Mouse (Mus musculus): Measurements from ENCODE around the gene Fstl5.
"Not testable (repeated sequence)": the region's sequence is repeated elsewhere in the genome, so short reads cannot be mapped to it uniquely, and the experiment has no call there.

Fstl5 gene

DNA sequence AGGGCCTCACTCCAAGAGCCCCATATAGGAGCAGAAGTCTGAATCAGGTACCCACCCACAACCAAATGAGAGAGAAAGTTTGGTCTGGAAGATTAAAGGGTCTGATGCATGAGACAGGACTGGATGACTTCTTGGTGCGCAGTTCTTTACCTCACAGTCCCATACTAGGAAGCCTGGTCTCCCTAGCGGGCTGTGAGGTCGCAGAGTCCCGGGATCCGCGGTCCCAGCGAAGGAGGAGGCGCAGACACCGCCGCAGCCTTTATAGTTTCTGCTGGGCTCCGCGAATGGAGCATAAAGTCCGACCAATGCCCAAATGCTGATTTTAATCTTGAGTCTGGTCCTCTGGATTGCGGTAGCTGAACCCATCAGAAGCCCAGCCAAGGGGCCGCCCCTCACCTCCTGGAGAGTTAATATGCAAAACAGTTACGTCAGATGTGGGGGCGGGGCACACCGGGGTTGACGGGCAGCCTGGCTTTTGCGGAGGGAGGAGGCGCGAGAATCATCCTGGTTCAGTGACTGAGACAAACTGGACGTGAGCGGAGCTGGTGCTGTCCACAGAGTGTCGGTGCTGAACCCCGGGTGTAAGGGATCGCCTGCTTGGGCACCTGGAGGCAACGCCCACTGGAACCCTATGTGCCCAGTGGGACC, at the start of gene Fstl5:
TSS of gene Fstl5 (plus strand) at position 211 of the 648 bp plus-strand sequence.
- peak; percentile 13 for DNase-seq (ENCODE audit: low read depth, low spot score)

DNA sequence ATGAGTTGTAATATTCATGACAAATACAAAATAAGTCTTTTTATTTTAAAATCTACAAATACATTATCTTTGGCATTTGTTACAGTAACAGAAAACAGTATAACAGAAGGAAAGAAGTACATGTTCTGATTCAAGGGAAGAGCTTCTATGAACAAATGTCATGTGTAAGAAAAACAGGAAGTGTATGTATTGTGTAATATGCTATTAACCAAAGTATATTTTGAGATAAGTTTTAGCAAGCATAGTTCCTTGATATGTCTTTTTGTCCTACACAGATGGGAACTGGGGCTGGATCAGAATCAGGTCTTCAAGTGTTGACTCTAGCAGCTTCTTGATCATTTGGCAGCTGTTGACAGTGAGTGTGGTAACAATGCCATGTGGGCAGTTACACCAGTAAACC, 48.5 kb upstream of the Fstl5 start:
- DNase-seq (ENCODE audit: low read depth, low spot score), result no peak

DNA sequence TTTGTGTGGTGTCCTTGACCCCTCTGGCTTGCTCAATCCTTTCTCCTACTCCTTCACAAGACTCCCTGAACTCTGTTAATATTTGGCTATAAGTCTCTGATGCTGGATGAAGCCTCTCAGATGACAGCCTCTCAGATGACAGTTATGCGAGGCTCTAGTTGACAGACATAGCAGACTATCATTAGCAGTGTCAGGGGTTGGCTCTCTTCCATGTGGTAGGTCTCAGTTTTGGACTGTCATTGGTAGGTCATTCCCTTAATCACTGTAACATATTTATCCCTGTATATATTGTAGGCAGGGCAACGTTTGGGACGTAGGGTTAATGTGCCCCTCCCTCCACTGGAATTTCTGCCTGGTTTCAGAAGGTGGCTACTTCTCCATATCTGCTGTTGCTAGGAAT, 22.9 kb upstream of the Fstl5 start:
- no peak for DNase-seq (ENCODE audit: low read depth, low spot score)

DNA sequence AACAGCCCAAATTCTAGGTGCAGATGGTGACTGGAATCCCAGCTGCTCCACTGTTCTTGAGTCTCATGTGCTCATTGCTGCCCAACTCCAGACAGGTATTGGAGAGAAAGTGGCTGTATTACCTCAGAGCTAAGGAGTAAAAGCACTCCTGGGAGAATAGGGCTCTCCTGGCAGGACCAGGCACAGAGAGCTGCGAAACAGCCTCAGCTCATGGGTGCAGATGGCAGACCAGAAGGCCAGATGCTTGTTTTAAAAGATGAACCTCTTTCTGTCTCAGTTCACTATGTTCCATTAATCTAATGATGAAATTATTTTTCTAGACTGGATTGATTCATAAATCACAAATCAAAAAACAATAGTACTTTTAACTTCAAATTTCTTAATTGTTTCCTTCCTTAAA, 12.1 kb upstream of the Fstl5 start:
- no peak for DNase-seq (ENCODE audit: low read depth, low spot score)

DNA sequence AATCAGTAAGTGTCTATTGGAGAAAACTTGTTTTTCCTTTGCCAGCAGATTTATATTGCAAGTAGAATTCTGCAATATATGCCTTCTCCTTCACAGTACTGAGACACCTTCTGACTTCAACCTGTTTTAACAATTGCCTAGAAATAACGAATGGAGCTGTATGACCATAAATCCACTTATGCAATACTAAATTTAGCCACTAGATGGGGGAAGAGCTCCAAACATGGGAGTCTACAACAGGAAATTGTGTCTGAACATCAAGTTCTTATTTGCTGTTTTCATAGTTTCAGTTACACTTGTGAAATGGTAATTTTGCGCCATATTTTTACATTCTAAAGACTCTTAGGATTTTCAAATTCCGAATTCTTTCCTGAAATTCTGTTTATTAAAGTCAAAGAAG, 6.2 kb upstream of the Fstl5 start:
- DNase-seq (ENCODE audit: low read depth, low spot score), result peak; percentile 75

DNA sequence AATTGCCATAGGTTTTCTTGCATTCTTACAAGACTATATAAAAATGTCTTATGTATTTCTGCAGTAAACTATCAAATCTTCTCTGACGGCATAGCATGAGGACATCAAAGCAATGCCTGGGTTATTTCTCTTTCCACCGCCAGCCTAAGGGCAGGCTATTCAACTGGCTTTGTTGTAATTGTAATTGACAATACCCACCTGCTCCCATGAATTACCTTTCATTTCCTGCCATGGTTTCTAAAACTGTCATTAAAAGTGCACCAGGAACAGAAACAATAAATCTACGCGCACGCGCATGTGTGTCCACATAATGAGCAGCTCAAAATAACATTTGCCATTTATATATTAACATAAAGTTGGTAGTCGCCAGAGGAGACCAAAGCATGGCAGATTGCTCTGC, 1.2 kb upstream of the Fstl5 start:
- DNase-seq (ENCODE audit: low read depth, low spot score), result no peak

DNA sequence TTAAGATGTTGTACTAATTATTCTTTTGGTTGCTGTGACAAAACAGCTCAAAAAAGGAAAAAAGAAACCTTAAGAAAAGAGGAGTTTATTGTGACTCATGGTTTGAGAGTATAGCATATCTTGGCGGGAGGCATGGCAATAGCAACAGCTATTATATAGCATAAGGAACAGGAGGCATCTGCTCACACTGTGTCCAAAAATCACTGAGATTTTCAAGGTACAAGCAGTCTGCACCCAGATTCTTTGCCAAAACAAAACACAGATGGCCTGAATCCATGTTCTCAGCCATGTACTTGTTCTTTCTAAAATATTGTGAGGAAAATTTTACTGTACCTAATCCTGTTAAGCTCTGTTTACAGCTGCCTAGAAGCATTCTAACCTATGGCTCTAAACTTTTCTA, 66.4 kb downstream of the Fstl5 start:
- DNase-seq (ENCODE audit: low read depth, low spot score), result no peak

DNA sequence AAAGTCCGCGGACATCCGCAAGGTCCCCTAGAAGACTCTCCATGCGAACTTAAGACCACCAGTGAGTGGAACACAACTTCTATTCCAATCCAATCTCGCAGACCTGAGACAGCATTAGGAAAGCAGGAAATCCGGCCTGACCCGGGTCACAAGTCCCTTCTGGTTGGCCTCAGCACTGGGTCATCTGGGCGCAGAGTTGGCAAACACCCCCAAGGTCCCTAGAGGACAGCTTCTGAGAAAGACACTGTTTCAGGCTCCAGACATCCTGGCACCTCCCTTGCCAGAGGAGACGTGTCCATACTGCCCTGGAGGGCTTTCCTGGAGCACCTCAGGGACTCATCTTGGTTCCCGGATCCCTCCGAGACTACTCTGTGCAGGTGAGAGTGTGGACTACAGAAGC, 73.8 kb downstream of the Fstl5 start:
- DNase-seq (ENCODE audit: low read depth, low spot score), result no peak

DNA sequence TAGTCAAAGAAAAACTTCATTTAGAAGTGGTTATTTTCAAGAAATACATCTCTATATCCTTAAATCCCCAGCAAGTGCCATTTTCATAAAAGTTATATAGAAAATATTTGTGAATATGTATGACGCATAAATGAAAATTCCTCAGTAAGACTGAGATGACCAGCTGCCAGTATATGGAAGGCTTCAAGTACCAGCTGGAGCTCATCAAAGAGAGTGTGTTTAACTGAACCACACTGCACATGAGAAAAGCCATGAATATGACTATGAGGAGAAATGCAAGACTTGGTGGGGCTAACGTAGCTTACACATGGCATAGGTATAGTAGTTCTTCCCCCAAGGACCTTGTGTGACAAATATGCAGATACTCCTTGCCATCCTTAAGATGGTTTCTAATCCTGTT, 164.8 kb downstream of the Fstl5 start:
- no peak for DNase-seq (ENCODE audit: low read depth, low spot score)

DNA sequence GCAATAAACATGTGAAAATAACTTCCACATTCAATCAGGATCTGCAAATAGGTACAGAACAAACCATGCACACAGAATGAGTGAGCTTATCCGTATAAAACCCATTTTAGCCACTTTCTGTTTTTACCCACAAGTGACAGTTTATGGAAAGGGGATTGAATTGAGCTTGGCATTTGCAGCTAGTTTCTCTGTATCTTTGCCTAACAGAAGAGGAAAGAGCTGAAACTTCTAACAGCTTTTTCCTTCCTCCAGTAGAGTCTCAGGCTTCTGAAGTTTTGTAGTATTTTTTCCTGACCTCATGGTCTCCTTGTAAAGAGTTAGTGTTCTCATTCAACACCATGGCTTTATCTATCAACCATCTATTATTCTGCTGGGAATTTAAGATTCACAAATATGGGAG, 177.3 kb downstream of the Fstl5 start:
- DNase-seq (ENCODE audit: low read depth, low spot score), result no peak

DNA sequence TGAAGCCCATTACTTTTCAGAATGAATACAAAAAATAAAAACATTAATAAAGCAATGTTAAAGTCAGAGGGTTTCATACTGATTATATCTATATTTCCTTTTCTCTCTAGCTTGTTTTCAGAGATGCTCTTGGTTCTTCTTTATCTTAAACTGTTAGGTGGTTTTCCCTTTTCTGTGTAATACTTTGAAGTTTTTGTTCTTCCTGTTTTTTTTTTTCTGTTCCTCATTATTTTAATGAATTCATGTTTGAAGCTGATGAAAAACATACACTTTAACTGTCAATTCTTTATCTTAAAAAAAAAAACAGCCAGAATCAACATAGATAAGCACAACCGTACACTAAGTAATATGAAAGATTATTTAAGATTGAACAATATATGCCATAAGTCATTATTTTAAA, 218.9 kb downstream of the Fstl5 start:
- no peak for DNase-seq (ENCODE audit: low read depth, low spot score)

DNA sequence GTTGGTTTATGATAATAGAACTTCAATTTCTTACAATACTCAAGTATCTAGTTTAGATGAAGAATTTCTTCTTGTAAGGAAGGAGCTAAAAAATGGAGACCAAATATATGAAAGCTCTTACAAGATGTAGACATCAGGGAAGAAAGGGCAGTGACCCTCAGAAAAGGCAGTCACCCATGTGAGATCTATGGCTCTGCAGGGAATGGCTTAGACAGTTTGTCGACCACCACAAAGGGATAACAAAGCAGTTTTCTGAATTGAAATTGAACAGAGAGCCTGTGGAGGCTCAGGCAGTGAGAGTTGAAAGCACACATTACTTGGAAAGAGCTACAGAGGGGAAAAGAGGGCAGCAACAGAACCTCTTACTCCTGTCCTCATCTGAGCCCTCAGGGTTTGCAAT, 220.3 kb downstream of the Fstl5 start:
- DNase-seq (ENCODE audit: low read depth, low spot score), result no peak

DNA sequence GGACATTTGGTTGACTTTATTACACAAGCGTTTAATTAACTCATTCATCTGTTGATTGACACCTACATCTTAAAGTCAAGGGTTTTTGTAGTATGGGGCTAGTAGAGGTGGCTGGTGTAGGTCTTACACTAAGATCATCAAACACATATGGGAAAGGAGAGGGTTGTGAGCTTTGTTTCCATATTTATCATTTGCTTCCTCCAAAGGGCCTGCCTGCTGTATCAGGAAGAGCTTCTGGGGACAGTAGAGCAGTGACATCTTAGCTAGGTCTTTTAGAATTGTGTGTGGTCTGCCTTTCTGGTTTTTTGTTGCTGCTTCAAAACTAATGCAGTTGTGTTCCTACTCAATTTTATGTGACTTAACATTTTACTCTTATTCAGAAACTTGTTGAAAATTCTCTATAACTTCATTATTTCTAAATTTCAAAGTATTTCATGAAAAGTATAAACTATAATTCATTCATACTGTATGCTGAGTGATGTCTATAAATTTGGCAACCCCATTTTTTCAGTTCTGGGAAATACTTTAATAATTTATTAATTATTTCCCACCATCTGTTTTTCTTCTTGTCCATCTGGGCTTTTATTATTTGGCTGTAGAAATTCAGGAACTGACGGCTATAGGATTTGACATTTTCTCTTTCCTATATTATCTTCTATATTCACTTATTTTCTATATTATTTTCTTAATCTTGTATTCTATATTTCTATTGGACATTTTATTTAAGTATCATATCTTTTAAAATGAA, 227.1 kb downstream of the Fstl5 start:
- DNase-seq (ENCODE audit: low read depth, low spot score), result no peak

DNA sequence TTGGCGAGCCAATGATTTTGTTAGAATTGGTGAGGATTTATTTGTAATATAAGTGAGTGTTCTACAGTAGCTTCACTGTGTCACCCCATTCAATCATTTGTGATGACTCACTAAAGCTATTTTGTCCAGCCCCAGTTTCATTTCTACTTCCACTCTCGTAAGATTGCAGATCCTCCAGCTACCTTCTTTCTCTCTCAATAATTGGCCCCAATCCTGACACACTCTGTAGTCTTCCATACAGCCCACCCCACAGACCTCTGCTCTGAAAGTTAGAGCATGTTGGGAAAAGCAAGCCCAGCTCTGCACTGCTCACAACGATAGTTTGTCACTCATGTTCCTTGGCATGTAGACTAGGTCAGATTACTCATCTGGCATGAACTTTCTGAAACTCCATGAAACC, 242.9 kb downstream of the Fstl5 start:
- DNase-seq (ENCODE audit: low read depth, low spot score), result no peak

DNA sequence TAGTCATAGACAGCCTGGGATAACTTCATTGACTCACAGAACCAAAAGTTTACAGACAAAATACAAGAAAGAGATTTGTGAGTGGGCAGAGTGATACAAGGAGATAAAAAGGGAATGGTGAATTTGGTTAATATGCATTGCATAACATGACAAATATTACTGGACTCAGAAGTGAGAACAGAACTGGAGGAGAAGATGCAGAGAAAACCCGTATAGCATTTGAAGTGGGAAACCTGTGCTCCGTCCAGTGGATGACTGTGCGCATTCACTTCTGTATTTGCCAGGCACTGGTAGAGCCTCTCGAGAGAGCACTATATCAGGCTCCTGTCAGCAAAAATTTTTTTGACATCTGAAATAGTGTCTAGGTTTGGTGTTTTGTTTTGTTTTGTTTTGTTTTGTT, 245.5 kb downstream of the Fstl5 start:
- no peak for DNase-seq (ENCODE audit: low read depth, low spot score)

DNA sequence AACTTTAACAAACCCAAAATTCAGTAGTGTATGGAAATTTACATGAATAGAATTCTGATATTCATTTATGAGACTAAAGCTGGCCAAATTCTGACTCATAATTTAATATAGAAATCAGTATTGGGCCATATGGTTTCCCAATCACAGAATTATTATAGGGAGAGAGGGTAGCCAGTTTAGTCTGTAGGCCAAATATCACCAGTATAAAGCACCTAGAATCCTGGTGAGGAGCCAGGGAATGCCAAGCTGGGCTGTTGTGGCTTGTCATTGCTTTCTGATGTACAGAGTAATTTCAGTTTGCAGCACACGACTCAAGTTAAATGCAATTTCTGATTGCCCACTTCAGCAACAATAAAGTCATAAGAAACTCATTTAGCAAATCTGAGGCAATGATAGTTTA, 248.4 kb downstream of the Fstl5 start:
- DNase-seq (ENCODE audit: low read depth, low spot score), result no peak

DNA sequence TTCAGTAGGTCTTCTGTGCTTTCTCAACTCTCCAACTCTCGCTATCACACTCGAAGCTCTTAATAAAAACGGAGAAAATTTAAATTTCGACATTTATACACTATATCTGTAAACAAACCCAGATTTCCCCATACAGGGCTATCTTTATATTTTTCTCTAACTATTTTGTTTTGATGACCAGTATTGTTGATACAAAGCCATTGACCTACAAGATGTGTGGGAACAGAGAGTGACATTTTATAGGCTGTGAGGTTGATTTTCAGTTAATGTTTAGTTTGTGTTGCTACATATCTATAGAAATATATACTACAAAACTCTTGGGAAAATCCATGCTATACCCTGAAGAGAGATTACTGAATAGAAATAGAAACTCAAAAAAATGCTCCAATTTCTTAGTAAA, 262.9 kb downstream of the Fstl5 start:
- no peak for DNase-seq (ENCODE audit: low read depth, low spot score)

DNA sequence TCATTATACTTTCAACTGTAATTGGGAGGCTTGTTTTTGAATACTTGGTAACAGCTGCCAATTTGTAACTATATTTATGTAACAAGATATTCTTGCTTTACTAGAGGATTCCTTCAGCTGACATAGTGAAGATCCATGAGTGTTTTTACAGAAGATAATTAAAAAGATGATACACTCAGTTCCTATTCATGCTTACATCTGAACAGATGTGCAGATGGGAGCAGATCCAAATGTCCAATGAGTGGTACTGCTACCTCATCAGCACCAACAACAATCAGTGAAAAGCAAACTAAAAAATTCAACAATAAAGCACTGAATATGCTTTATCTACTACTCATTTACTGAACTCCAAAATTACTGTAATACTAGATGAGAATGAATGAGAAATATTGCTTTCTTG, 292.9 kb downstream of the Fstl5 start:
- DNase-seq (ENCODE audit: low read depth, low spot score), result no peak

DNA sequence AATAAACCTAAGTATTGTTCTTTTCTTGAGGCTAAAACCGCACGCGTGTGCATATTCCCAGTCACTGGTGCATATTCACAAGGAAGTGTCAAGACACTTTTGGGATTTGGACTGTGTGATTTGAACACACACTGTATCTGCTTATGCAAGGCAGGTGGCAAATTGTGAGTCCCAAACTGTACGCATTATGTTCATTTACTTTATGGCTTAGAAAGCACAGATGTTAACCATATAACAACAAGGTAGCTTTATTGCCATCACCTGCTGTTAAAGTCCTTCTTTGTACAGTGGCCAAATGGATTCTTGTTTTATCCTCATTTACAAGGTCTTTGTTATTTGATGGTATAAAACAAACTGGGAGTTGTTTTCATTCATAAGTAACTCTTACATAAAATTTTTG, 295.8 kb downstream of the Fstl5 start:
- no peak for DNase-seq (ENCODE audit: low read depth, low spot score)

DNA sequence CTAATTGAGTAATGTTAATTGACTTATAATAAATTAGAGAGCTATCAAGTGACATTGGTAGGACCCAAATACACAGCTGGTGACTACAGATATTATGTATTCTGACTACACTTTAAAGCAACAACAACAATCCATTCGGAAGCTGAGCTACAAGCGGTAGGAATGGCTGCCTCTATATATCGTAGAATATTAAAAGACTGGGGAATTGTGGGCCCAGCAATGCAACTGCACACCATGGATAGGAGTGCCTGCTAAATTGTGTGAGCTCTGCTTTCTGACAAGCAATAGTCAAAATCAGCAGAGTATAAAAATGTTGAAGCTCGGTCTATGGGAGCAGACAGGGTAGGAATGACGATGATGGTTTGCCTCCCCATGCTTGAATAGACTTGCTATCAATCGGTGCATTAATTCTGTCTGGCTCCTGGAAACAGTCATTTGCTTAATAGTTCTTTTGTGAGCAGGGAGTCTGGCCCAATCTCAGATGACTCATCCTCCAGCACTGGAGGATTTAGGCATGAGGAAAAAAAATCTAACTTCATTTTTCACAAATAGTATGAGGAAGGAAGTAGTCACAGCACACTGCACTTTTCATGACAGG, 354.8 kb downstream of the Fstl5 start:
- DNase-seq (ENCODE audit: low read depth, low spot score), result no peak

DNA sequence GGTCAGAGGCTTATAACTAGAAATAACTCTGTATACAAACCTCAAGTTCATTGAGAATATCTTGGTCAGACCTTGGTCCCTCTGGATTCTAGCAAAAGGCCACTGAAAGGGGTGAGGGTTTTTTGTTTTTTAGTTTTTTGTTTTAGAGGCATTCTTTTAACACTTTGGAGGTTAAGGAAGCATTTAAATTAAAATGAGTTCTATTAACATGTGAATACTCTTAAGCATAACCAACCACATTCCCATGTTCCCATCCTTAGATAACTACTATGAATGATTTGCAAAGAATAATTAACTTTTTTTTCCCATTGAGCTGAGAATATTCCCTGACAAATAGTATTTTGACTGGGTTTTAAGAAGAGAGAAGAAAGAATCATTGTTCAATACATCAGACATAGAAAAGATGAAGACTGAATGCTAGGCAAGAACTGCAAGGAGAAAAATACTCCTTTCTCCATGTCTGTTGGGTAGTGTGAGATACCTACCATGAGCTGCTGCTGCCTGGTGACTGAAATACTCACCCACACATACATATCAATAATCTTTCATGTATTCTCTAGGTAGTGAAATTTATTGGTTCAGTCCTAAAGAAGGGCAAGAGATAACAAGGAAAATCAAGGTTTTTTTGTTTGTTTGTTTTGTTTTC, 393.3 kb downstream of the Fstl5 start:
- DNase-seq (ENCODE audit: low read depth, low spot score), result no peak

DNA sequence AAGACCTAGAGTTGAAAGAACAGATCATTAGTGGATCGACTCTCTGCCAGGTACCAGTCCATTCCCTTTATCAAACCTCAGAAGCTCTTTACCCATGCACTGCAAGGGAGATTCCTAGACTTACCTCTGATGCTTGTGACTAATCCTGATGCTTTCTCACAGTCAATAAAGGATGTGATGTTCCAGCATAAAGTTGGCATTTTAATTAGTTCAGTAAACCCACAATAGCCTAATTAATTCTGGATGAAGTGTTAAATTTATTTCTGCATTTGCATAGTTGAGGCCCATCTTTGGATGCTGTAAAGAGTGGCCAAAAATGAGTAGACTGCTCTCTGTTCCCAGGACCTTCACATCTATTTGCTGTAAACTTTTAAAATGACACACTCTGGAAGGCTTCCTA, 394.1 kb downstream of the Fstl5 start:
- DNase-seq (ENCODE audit: low read depth, low spot score), result no peak

DNA sequence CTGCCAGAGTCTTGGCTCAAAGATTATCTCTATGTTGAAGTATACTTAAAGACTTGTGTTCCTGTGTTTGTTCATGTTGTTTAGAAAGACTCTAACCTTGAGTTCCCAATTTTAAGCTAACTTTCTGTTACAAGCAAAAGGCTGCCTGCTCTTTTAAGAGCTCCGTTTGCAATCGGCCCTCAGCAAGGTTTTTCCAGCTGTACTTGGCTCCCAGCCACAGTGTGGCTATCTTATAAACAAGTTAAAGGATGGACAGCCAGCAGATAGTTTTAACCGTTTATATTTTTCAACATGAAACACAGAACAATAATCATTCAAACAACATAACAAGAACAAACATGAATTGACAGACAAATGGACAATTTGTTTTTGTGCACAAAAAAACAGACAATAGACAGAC, 433.8 kb downstream of the Fstl5 start:
- not testable (repeated sequence) for DNase-seq (ENCODE audit: low read depth, low spot score)
